Mouse (Mus musculus): ENCODE measurements around the gene Bcas3.

The Bcas3 gene

GRCm38 (mm10) chr11:85849037-85849436, 496.1 kb downstream of the Bcas3 start:
- DNase-seq: peak; percentile 54 to 62

- no peak for DNase-seq
Observed at GRCm38 (mm10) chr11:85850233-85850632, 497.3 kb downstream of the Bcas3 start, which contains the start of gene Gm11444. Gene Gm11444, minus strand, starts transcription at chr11:85850333.

DNA sequence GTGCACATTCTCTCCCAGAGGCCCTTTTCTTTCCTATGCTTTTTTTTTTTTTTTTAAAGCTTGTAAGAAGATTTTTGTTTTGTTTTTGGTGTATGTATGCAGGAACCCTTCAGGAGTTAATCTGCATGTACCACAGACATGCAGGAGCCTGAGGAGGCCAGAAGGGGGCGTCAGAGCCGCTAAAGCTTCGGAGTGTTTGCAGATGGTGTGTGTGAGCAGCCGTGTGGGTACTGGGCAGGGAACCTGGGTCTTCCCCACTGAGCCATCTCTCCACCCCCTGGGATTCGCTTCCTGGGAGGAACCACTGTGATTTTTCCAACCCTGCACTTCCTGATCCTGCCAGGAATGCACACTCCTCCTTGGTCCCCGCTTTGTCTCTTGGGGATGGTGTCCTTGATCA, 497.8 kb downstream of the Bcas3 start:
- DNase-seq: no peak

- DNase-seq: no peak
Observed at GRCm38 (mm10) chr11:85857997-85858698, 505.2 kb downstream of the Bcas3 start.

GRCm38 (mm10) chr11:85864363-85864762, 511.4 kb downstream of the Bcas3 start:
- DNase-seq: no peak

All from cerebellum, postnatal 36 days (tissue).